Mouse (Mus musculus): ENCODE measurements around the gene Gm49358. TPM values are rescaled to one million over a fixed set of nuclear protein-coding genes. Genes with fewer than 3 reads are reported as not detected.
A peak's percentile ranks its signal among the peaks of the same experiment; 100 is the strongest.

Gm49358 gene
- polyA plus RNA-seq, 1 experiment from 2014 or later = not detected

GRCm38 (mm10) chr10:86825871-86826522 is 62.2 kb downstream of the Gm49358 start:
- Histone ChIP-seq H3K27ac (no peak overlapping the region), H3K4me2 (ENCODE audit: low read length) (no peak overlapping the region), H3K4me3 (replicated peaks; ENCODE audit: low read depth, low read length) (no peak overlapping the region), H3K36me3 (ENCODE audit: insufficient read depth, low read length) (0 out of 2 replicates have a peak, but pooled peaks cover 3% of the 10 kb centered on the region), H3K27me3 (ENCODE audit: insufficient read depth, low read length) (no peaks in the 10 kb centered on the region), H3K9ac (ENCODE audit: low read depth, low read length) (no peak overlapping the region), H3K4me1 (replicated peaks; ENCODE audit: insufficient read depth, low read length) (no peaks in the 10 kb centered on the region), H3K9me3 (replicated peaks; ENCODE audit: low read length) (no peaks in the 10 kb centered on the region)
- DNase-seq (ENCODE audit: low spot score) (peak; percentile 12), ATAC-seq (replicated peaks; ENCODE audit: low FRiP score, low read depth) (peak; percentile 72; the same call in 1 of the 2 replicates)
- 71% methylated on average over 10 of the region's 10 CpGs for WGBS
- no peak for TF ChIP-seq CTCF (IDR thresholded peaks at IDR 0.05; ENCODE audit: low read depth)

GRCm38 (mm10) chr10:86826929-86827328 is 63.2 kb downstream of the Gm49358 start:
- Histone ChIP-seq H3K4me3 (replicated peaks; ENCODE audit: low read depth, low read length) (no peak overlapping the region), H3K27me3 (ENCODE audit: insufficient read depth, low read length) (no peaks in the 10 kb centered on the region), H3K27ac (no peak overlapping the region), H3K9me3 (replicated peaks; ENCODE audit: low read length) (no peaks in the 10 kb centered on the region), H3K9ac (ENCODE audit: low read depth, low read length) (no peak overlapping the region), H3K36me3 (ENCODE audit: insufficient read depth, low read length) (0 out of 2 replicates have a peak, but pooled peaks cover 3% of the 10 kb centered on the region), H3K4me1 (replicated peaks; ENCODE audit: insufficient read depth, low read length) (no peaks in the 10 kb centered on the region), H3K4me2 (ENCODE audit: low read length) (no peak overlapping the region)
- TF ChIP-seq CTCF (IDR thresholded peaks at IDR 0.05; ENCODE audit: low read depth) = no peak
- ATAC-seq (replicated peaks; ENCODE audit: low FRiP score, low read depth) (no peak), DNase-seq (ENCODE audit: low spot score) (no peak)
- WGBS = 74% methylated on average over 3 of the region's 3 CpGs

GRCm38 (mm10) chr10:86828221-86829135 is 64.7 kb downstream of the Gm49358 start:
- Histone ChIP-seq H3K27ac (no peak overlapping the region), H3K4me3 (replicated peaks; ENCODE audit: low read depth, low read length) (no peak overlapping the region), H3K36me3 (ENCODE audit: insufficient read depth, low read length) (0 out of 2 replicates have a peak, but pooled peaks cover 3% of the 10 kb centered on the region), H3K27me3 (ENCODE audit: insufficient read depth, low read length) (no peaks in the 10 kb centered on the region), H3K9me3 (replicated peaks; ENCODE audit: low read length) (no peaks in the 10 kb centered on the region), H3K9ac (ENCODE audit: low read depth, low read length) (no peak overlapping the region), H3K4me2 (ENCODE audit: low read length) (no peak overlapping the region), H3K4me1 (replicated peaks; ENCODE audit: insufficient read depth, low read length) (no peaks in the 10 kb centered on the region)
- 80% methylated on average over 15 of the region's 15 CpGs for WGBS
- ATAC-seq (replicated peaks; ENCODE audit: low FRiP score, low read depth) (no peak), DNase-seq (ENCODE audit: low spot score) (no peak)
- peak; percentile 21; the same call in 1 of the 2 replicates for TF ChIP-seq CTCF (IDR thresholded peaks at IDR 0.05; ENCODE audit: low read depth)

- H3K9ac ChIP-seq (ENCODE audit: low read depth, low read length) = no peak overlapping the region
Observed at GRCm38 (mm10) chr10:86829515-86829914, 65.7 kb downstream of the Gm49358 start.

GRCm38 (mm10) chr10:86836784-86837183 is 73.0 kb downstream of the Gm49358 start:
- no peaks in the 10 kb centered on the region for H3K9me3 ChIP-seq (replicated peaks; ENCODE audit: low read length)

More at GRCm38 (mm10) chr10:86829515-86829914, 65.7 kb downstream of the Gm49358 start:
- no peak for ATAC-seq (replicated peaks; ENCODE audit: low FRiP score, low read depth)
- Histone ChIP-seq H3K9me3 (replicated peaks; ENCODE audit: low read length) (no peaks in the 10 kb centered on the region), H3K4me1 (replicated peaks; ENCODE audit: insufficient read depth, low read length) (no peaks in the 10 kb centered on the region), H3K4me2 (ENCODE audit: low read length) (no peak overlapping the region), H3K4me3 (replicated peaks; ENCODE audit: low read depth, low read length) (no peak overlapping the region), H3K27ac (no peak overlapping the region), H3K27me3 (ENCODE audit: insufficient read depth, low read length) (no peaks in the 10 kb centered on the region), H3K36me3 (ENCODE audit: insufficient read depth, low read length) (0 out of 2 replicates have a peak, but pooled peaks cover 3% of the 10 kb centered on the region)
- peak; percentile 38; the same call in 1 of the 2 replicates for TF ChIP-seq CTCF (IDR thresholded peaks at IDR 0.05; ENCODE audit: low read depth)
- DNase-seq (ENCODE audit: low spot score) = no peak
- 93% methylated on average over 2 of the region's 2 CpGs for WGBS

GRCm38 (mm10) chr10:86838827-86839226 is 75.1 kb downstream of the Gm49358 start:
- Histone ChIP-seq H3K4me2 (ENCODE audit: low read length) (no peak overlapping the region), H3K9ac (ENCODE audit: low read depth, low read length) (no peak overlapping the region), H3K36me3 (ENCODE audit: insufficient read depth, low read length) (no peaks in the 10 kb centered on the region), H3K27me3 (ENCODE audit: insufficient read depth, low read length) (no peaks in the 10 kb centered on the region), H3K9me3 (replicated peaks; ENCODE audit: low read length) (no peaks in the 10 kb centered on the region), H3K27ac (no peak overlapping the region), H3K4me1 (replicated peaks; ENCODE audit: insufficient read depth, low read length) (no peaks in the 10 kb centered on the region), H3K4me3 (replicated peaks; ENCODE audit: low read depth, low read length) (no peak overlapping the region)
- no peak for TF ChIP-seq CTCF (IDR thresholded peaks at IDR 0.05; ENCODE audit: low read depth)
- WGBS = 89% methylated on average over 6 of the region's 6 CpGs
- DNase-seq (ENCODE audit: low spot score) = no peak
- ATAC-seq (replicated peaks; ENCODE audit: low FRiP score, low read depth) = no peak

More at GRCm38 (mm10) chr10:86836784-86837183, 73.0 kb downstream of the Gm49358 start:
- DNase-seq (ENCODE audit: low spot score) (no peak), ATAC-seq (replicated peaks; ENCODE audit: low FRiP score, low read depth) (no peak)
- Histone ChIP-seq H3K4me1 (replicated peaks; ENCODE audit: insufficient read depth, low read length) (no peaks in the 10 kb centered on the region), H3K9ac (ENCODE audit: low read depth, low read length) (no peak overlapping the region), H3K4me2 (ENCODE audit: low read length) (no peak overlapping the region), H3K27me3 (ENCODE audit: insufficient read depth, low read length) (no peaks in the 10 kb centered on the region), H3K27ac (no peak overlapping the region), H3K4me3 (replicated peaks; ENCODE audit: low read depth, low read length) (no peak overlapping the region), H3K36me3 (ENCODE audit: insufficient read depth, low read length) (0 out of 2 replicates have a peak, but pooled peaks cover under 1% of the 10 kb centered on the region)
- no peak for TF ChIP-seq CTCF (IDR thresholded peaks at IDR 0.05; ENCODE audit: low read depth)
- WGBS = 87% methylated on average over 4 of the region's 4 CpGs

All from kidney, postnatal 0 days (tissue).